Mouse (Mus musculus) cerebellum, adult 2 months (tissue): ENCODE measurements at regions not wholly inside any gene's neighbourhood (a gene's known extent, or its start where the extent isn't known, plus 50 kb on each side); places are given as distances from the start of the nearest gene placed in this dataset.

ENCODE experiments used
- CTCF ChIP-seq: fragments of 200-500 bp; IDR thresholded peaks from 2 replicates; pipeline ENCODE4 v1.5.1; 2011; ENCODE audit warnings: low read depth, mild to moderate bottlenecking, control low read depth, low read length, moderate library complexity, borderline replicate concordance; ENCODE audit not compliant: insufficient read depth
- POLR2A ChIP-seq: fragments of 200-500 bp; IDR thresholded peaks from 2 replicates; pipeline ENCODE4 v1.6.1; 2011; ENCODE audit warnings: low read length, control low read depth, borderline replicate concordance; ENCODE audit not compliant: insufficient read depth

GRCm38 (mm10) chr9:72169231-72169630, 57.6 kb upstream of the Tcf12 start:
- no peak for TF ChIP-seq CTCF
- TF ChIP-seq POLR2A, result no peak
